Mouse (Mus musculus) thymus, adult 2 months (tissue): ENCODE results near the gene Acvrl1. TPM values are rescaled to one million over a fixed set of nuclear protein-coding genes. Genes with fewer than 3 reads are reported as not detected.
"Not testable (repeated sequence)": the region's sequence is repeated elsewhere in the genome, so short reads cannot be mapped to it uniquely, and the experiment has no call there.

Experiments
- DNase-seq: peaks from one replicate; pipeline ENCODE4 v3.0.0; 2021
- H3K27ac ChIP-seq: fragments of 200-500 bp; 2 replicates; pipeline ENCODE4 v1.5.1; 2012; ENCODE audit warnings: low read length, control low read depth; ENCODE audit not compliant: control insufficient read depth, insufficient read depth
- H3K27me3 ChIP-seq: fragments of 200-500 bp; 2 replicates; pipeline ENCODE4 v1.6.1; 2012; ENCODE audit warnings: mild to moderate bottlenecking, low read length, moderate library complexity, mixed read lengths; ENCODE audit not compliant: control insufficient read depth, insufficient read depth
- H3K36me3 ChIP-seq: fragments of 200-500 bp; 2 replicates; pipeline ENCODE4 v1.6.1; 2012; ENCODE audit warnings: mild to moderate bottlenecking, low read length, moderate library complexity; ENCODE audit not compliant: control insufficient read depth, insufficient read depth
- H3K4me1 ChIP-seq: fragments of 200-500 bp; replicated peaks from 2 replicates; pipeline ENCODE4 v1.6.1; 2012; ENCODE audit warnings: low read length; ENCODE audit not compliant: control insufficient read depth, insufficient read depth
- H3K4me3 ChIP-seq: fragments of 200-500 bp; 2 replicates; pipeline ENCODE4 v1.5.1; 2012; ENCODE audit warnings: mild to moderate bottlenecking, low read length, control low read depth, moderate library complexity; ENCODE audit not compliant: control insufficient read depth, insufficient read depth
- CTCF ChIP-seq: fragments of 200-500 bp; IDR thresholded peaks from 2 replicates; pipeline ENCODE4 v1.5.1; 2012; ENCODE audit warnings: mild to moderate bottlenecking, control low read depth, low read length, moderate library complexity, borderline replicate concordance; ENCODE audit not compliant: control insufficient read depth, poor library complexity, insufficient read depth; ENCODE audit errors: extremely low read depth
- POLR2A ChIP-seq: fragments of 200-500 bp; IDR thresholded peaks from 2 replicates; pipeline ENCODE4 v1.6.1; 2012; ENCODE audit warnings: mild to moderate bottlenecking, low read length, control low read depth, moderate library complexity; ENCODE audit not compliant: control insufficient read depth, poor library complexity, insufficient read depth; ENCODE audit errors: extremely low read depth
- WGBS: fragments of 180-500 bp; shearing (Covaris S2); methylation state at CpG from one replicate; pipeline ENCODE4 v1.1.7; 2018; 5-methylcytosine and 5-hydroxymethylcytosine counted together
- polyA plus RNA-seq: library from polyadenylated mRNA; depleted of rRNA; stranded (reverse); fragments of >200 nt; gene quantifications from 2 replicates; pipeline ENCODE4 v1.2.3, GENCODE M21; 2012

The Acvrl1 gene
- polyA plus RNA-seq, 1 experiment, result 34.2 TPM

GRCm38 (mm10) chr15:101106011-101106410 is 22.3 kb upstream of the Acvrl1 start:
- no peak for TF ChIP-seq POLR2A
- TF ChIP-seq CTCF, result no peak
- DNase-seq, result no peak
- Histone ChIP-seq H3K4me3 (no peak overlapping the region), H3K36me3 (no peaks in the 10 kb centered on the region), H3K27me3 (no peaks in the 10 kb centered on the region), H3K4me1 (no peaks in the 10 kb centered on the region), H3K27ac (no peak overlapping the region)
- WGBS, result 86% methylated on average over 10 of the region's 10 CpGs

- Histone ChIP-seq H3K27me3 (no peaks in the 10 kb centered on the region), H3K27ac (no peak overlapping the region), H3K4me3 (no peak overlapping the region), H3K36me3 (no peaks in the 10 kb centered on the region), H3K4me1 (no peaks in the 10 kb centered on the region)
- TF ChIP-seq POLR2A (no peak), CTCF (no peak)
- 96% methylated on average over 5 of the region's 5 CpGs for WGBS
- DNase-seq, result no peak
Observed at GRCm38 (mm10) chr15:101107906-101108671, 20.2 kb upstream of the Acvrl1 start.

GRCm38 (mm10) chr15:101113176-101113575 is 15.1 kb upstream of the Acvrl1 start:
- Histone ChIP-seq H3K4me1 (peaks cover 4% of the 10 kb centered on the region; the same call in 1 of the 2 replicates), H3K27me3 (no peaks in the 10 kb centered on the region), H3K36me3 (no peaks in the 10 kb centered on the region), H3K27ac (no peak overlapping the region), H3K4me3 (no peak overlapping the region)
- TF ChIP-seq POLR2A (no peak), CTCF (no peak)
- 6% methylated on average over 8 of the region's 8 CpGs for WGBS
- peak; percentile 18 for DNase-seq

- H3K27ac ChIP-seq, DNase-seq, H3K36me3 ChIP-seq, H3K4me1 ChIP-seq, H3K4me3 ChIP-seq, H3K27me3 ChIP-seq: not testable (repeated sequence)
- WGBS, result 79% methylated on average over 2 of the region's 2 CpGs
Observed at GRCm38 (mm10) chr15:101113778-101114177, 14.5 kb upstream of the Acvrl1 start.

GRCm38 (mm10) chr15:101115511-101116110 is 12.7 kb upstream of the Acvrl1 start, which contains the start of gene Ankrd33:
Gene Ankrd33 (plus strand): TSS chr15:101115755.
- H3K36me3 ChIP-seq, result no peaks in the 10 kb centered on the region

GRCm38 (mm10) chr15:101118399-101119125 is 9.8 kb upstream of the Acvrl1 start:
- no peak for DNase-seq
- H3K36me3 ChIP-seq, result no peaks in the 10 kb centered on the region
- TF ChIP-seq POLR2A (no peak), CTCF (no peak)
- H3K27me3 ChIP-seq, result no peaks in the 10 kb centered on the region
- H3K4me3 ChIP-seq, result no peak overlapping the region
- WGBS, result 78% methylated on average over 14 of the region's 14 CpGs
- no peaks in the 10 kb centered on the region for H3K4me1 ChIP-seq
- no peak overlapping the region for H3K27ac ChIP-seq

More at GRCm38 (mm10) chr15:101115511-101116110, 12.7 kb upstream of the Acvrl1 start, which contains the start of gene Ankrd33:
- Histone ChIP-seq H3K27me3 (no peaks in the 10 kb centered on the region), H3K4me3 (no peak within 1 kb of the TSS), H3K4me1 (peaks cover 4% of the 10 kb centered on the region; the same call in 1 of the 2 replicates), H3K27ac (no peak within 1 kb of the TSS)
- WGBS, result 86% methylated on average over 5 of the region's 5 CpGs
- TF ChIP-seq CTCF, result no peak
- no peak for TF ChIP-seq POLR2A
- no peak for DNase-seq
